Mouse (Mus musculus): Measurements from ENCODE around the gene Ptar1. TPM values are rescaled to one million over a fixed set of nuclear protein-coding genes. Genes with fewer than 3 reads are reported as not detected.

Gene Ptar1
- total and polyA plus RNA-seq, 3 experiments, result 5.6 to 10.4 (median 7.1) TPM

DNA sequence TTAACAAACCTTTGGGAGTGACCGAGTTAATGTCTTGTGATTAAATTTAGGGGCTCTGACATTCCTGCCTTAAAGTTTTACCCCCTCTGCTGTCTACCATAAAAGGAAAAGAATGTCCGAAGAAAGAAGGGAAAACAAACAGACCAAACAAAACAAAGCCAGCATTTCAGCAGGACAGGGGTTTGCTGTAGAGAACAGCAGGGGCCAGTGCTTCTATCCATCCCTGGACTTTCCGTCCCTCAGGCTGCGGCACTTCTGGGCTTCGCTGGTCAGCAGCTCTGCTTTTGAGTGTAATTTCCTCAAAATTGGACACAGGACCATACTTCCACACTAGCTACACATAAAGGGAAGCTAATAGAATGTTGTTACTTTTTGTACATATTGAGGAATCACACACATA, 81.6 kb downstream of the Ptar1 start:
- Histone ChIP-seq H3K9ac (ENCODE audit: insufficient read depth, low read depth) (no peak overlapping the region), H3K27me3 (replicated peaks) (no peaks in the 10 kb centered on the region), H3K27ac (ENCODE audit: insufficient read depth, low read depth) (no peak overlapping the region), H3K4me2 (ENCODE audit: insufficient read depth, low read depth, poor library complexity, severe bottlenecking) (no peak overlapping the region), H3K36me3 (replicated peaks in 1 of 2; ENCODE audit: control insufficient read depth in 1 of 2, insufficient read depth in 1 of 2, low read length in 1 of 2) (no peaks in the 10 kb centered on the region), H3K79me2 (replicated peaks; ENCODE audit: control insufficient read depth, extremely low read depth, insufficient read depth, poor library complexity, severe bottlenecking) (no peaks in the 10 kb centered on the region), H3K4me3 (replicated peaks in 1 of 3; ENCODE audit: low read depth in 2 of 3, low read length in 2 of 3, poor library complexity in 1 of 3) (no peak overlapping the region), H3K4me1 (ENCODE audit: control insufficient read depth in 1 of 2, insufficient read depth in 2 of 2) (0 out of 4 replicates have a peak, but pooled peaks cover 0 to 2% of the 10 kb centered on the region in 2 experiments), H3K9me3 (replicated peaks; ENCODE audit: low read length) (no peaks in the 10 kb centered on the region)
- dilution Hi-C loops (cut with MboI; ENCODE audit: extremely low pct_ligation_motif_present, extremely low pct_unique_long_range_greater_than_20kb, low sequenced_read_pairs), result no loop called here
- TF ChIP-seq ZKSCAN1 (IDR thresholded peaks at IDR 0.05; ENCODE audit: borderline replicate concordance, low read depth, low read length) (no peak), GABPA (IDR thresholded peaks at IDR 0.05; ENCODE audit: insufficient replicate concordance, low read depth, low read length) (no peak)
- DNase-seq (ENCODE audit: extremely low read depth), result no peak
- in situ Hi-C loops (cut with MboI; ENCODE audit: low pct_ligation_motif_present, low pct_unique_long_range_greater_than_20kb, low sequenced_read_pairs), result no loop called here

GRCm38 (mm10) chr19:23770494-23771423, 83.5 kb downstream of the Ptar1 start:
- no peaks in the 10 kb centered on the region for H3K79me2 ChIP-seq (replicated peaks; ENCODE audit: control insufficient read depth, extremely low read depth, insufficient read depth, poor library complexity, severe bottlenecking)
- H3K4me3 ChIP-seq (replicated peaks in 1 of 3; ENCODE audit: low read depth in 2 of 3, low read length in 2 of 3, poor library complexity in 1 of 3), result no peak overlapping the region
- no peak overlapping the region for H3K4me2 ChIP-seq (ENCODE audit: insufficient read depth, low read depth, poor library complexity, severe bottlenecking)
- TF ChIP-seq KAT2A (IDR thresholded peaks at IDR 0.05; ENCODE audit: insufficient replicate concordance, low read length), result no peak
- no peak for TF ChIP-seq POLR2AphosphoS2 (IDR thresholded peaks at IDR 0.05; ENCODE audit: low read depth, low read length)
- no peak for TF ChIP-seq ZMIZ1 (IDR thresholded peaks at IDR 0.05; ENCODE audit: low read depth, low read length)
- TF ChIP-seq JUND (conservative IDR thresholded peaks at IDR 0.05; ENCODE audit: low read depth, low read length), result no peak
- H3K27me3 ChIP-seq (replicated peaks), result no peaks in the 10 kb centered on the region
- in situ Hi-C loops (cut with MboI; ENCODE audit: low pct_ligation_motif_present, low pct_unique_long_range_greater_than_20kb, low sequenced_read_pairs) (no loop called here), dilution Hi-C loops (cut with MboI; ENCODE audit: extremely low pct_ligation_motif_present, extremely low pct_unique_long_range_greater_than_20kb, low sequenced_read_pairs) (no loop called here)
- H3K4me1 ChIP-seq (ENCODE audit: control insufficient read depth in 1 of 2, insufficient read depth in 2 of 2), result 0 out of 4 replicates have a peak, but pooled peaks cover 0 to 2% of the 10 kb centered on the region in 2 experiments
- DNase-seq (ENCODE audit: extremely low read depth), result no peak
- no peak overlapping the region for H3K27ac ChIP-seq (ENCODE audit: insufficient read depth, low read depth)
- no peaks in the 10 kb centered on the region for H3K36me3 ChIP-seq (replicated peaks in 1 of 2; ENCODE audit: control insufficient read depth in 1 of 2, insufficient read depth in 1 of 2, low read length in 1 of 2)
- no peaks in the 10 kb centered on the region for H3K9me3 ChIP-seq (replicated peaks; ENCODE audit: low read length)
- no peak overlapping the region for H3K9ac ChIP-seq (ENCODE audit: insufficient read depth, low read depth)

- H3K9me3 ChIP-seq (replicated peaks; ENCODE audit: low read length), result no peaks in the 10 kb centered on the region
- in situ Hi-C loops (cut with MboI; ENCODE audit: low pct_ligation_motif_present, low pct_unique_long_range_greater_than_20kb, low sequenced_read_pairs) (no loop called here), dilution Hi-C loops (cut with MboI; ENCODE audit: extremely low pct_ligation_motif_present, extremely low pct_unique_long_range_greater_than_20kb, low sequenced_read_pairs) (no loop called here)
- peak; percentile 27 for DNase-seq (ENCODE audit: extremely low read depth)
- H3K79me2 ChIP-seq (replicated peaks; ENCODE audit: control insufficient read depth, extremely low read depth, insufficient read depth, poor library complexity, severe bottlenecking), result no peaks in the 10 kb centered on the region
- no peak overlapping the region for H3K4me3 ChIP-seq (replicated peaks in 1 of 3; ENCODE audit: low read depth in 2 of 3, low read length in 2 of 3, poor library complexity in 1 of 3)
- 0 out of 4 replicates have a peak, but pooled peaks cover 0 to 2% of the 10 kb centered on the region in 2 experiments for H3K4me1 ChIP-seq (ENCODE audit: control insufficient read depth in 1 of 2, insufficient read depth in 2 of 2)
- H3K9ac ChIP-seq (ENCODE audit: insufficient read depth, low read depth), result no peak overlapping the region
- no peaks in the 10 kb centered on the region for H3K36me3 ChIP-seq (replicated peaks in 1 of 2; ENCODE audit: control insufficient read depth in 1 of 2, insufficient read depth in 1 of 2, low read length in 1 of 2)
- H3K27ac ChIP-seq (ENCODE audit: insufficient read depth, low read depth), result no peak overlapping the region
- H3K4me2 ChIP-seq (ENCODE audit: insufficient read depth, low read depth, poor library complexity, severe bottlenecking), result no peak overlapping the region
- no peak for TF ChIP-seq ELF1 (IDR thresholded peaks at IDR 0.05; ENCODE audit: low read depth, low read length)
- TF ChIP-seq MAFK (IDR thresholded peaks at IDR 0.05; ENCODE audit: insufficient replicate concordance, low read length), result no peak
- no peak for TF ChIP-seq TBP (conservative IDR thresholded peaks at IDR 0.05; ENCODE audit: low read depth, low read length)
- TF ChIP-seq ETS1 (conservative IDR thresholded peaks at IDR 0.05; ENCODE audit: low read depth, low read length), result no peak
- peak; percentile 48 to 53 for TF ChIP-seq CTCF (conservative IDR thresholded peaks at IDR 0.05 in 1 of 2, IDR thresholded peaks at IDR 0.05 in 1 of 2; ENCODE audit: low read depth in 2 of 2, low read length in 2 of 2)
- peak; percentile 31 for TF ChIP-seq RAD21 (IDR thresholded peaks at IDR 0.05; ENCODE audit: low read depth, low read length)
- TF ChIP-seq SMC3 (IDR thresholded peaks at IDR 0.05; ENCODE audit: low read depth, low read length), result peak; percentile 41; the same call in 1 of the 2 replicates
- no peaks in the 10 kb centered on the region for H3K27me3 ChIP-seq (replicated peaks)
These were observed 84.7 kb downstream of the Ptar1 start for GRCm38 (mm10) chr19:23771971-23772370.

Measured in CH12.LX (cell line).